9 mouse cellular contexts compared by ENCODE assay signal in genomic region chr9:13613325-13614268, GRCm38 (mm10).
DNase-seq lines count a peak whose midpoint lies in the region; ATAC-seq lines count a peak whose summit lies in the region.
"Had no signal": no experiment of that assay in that cellular context is flagged by ENCODE, and none has a peak within 500 bp of the region (broad histone marks: within the 10 kb centered on the region; RNA-seq: fewer than 3 reads in every experiment).

No protein-coding gene starts in this region.

- no peaks in the 10 kb centered on the region for H3K9me3 ChIP-seq in embryonic facial prominence, embryonic 12.5 days
- H3K9me3 ChIP-seq in midbrain, embryonic 15.5 days = no peaks in the 10 kb centered on the region

- 20% methylated on average over 8 of the region's 8 CpGs for WGBS in embryonic facial prominence, embryonic 12.5 days
- WGBS in midbrain, embryonic 15.5 days = 33% methylated on average over 8 of the region's 8 CpGs

- peak; percentile 37 for DNase-seq in T-cell, adult 2 months (ENCODE audit: low spot score)
- peak; percentile 13 for DNase-seq in induced T-regulatory cell, adult 2 months (ENCODE audit: low read depth)
- no peak for DNase-seq in adrenal gland, postnatal 10 days
- DNase-seq in left cerebral cortex, postnatal 36 days (ENCODE audit: low spot score in 2 of 2) = no peak
- DNase-seq in kidney, postnatal 25 days = no peak
- no peak for DNase-seq in heart, adult 8-10 months (ENCODE audit: low spot score)
- DNase-seq: kidney, adult 9 months had no signal

- no peaks in the 10 kb centered on the region for H3K36me3 ChIP-seq in embryonic facial prominence, embryonic 12.5 days
- no peaks in the 10 kb centered on the region for H3K36me3 ChIP-seq in midbrain, embryonic 15.5 days (replicated peaks)

- ATAC-seq in embryonic facial prominence, embryonic 12.5 days (ENCODE audit: insufficient number of reproducible peaks, insufficient read depth, low FRiP score, low TSS enrichment) = peak; percentile 80
- peak; percentile 82 for ATAC-seq in midbrain, embryonic 15.5 days (replicated peaks)

- H3K27ac ChIP-seq in embryonic facial prominence, embryonic 12.5 days = peak overlapping the region; percentile 76
- peak overlapping the region; percentile 68 for H3K27ac ChIP-seq in midbrain, embryonic 15.5 days

- no peak overlapping the region for H3K9ac ChIP-seq in embryonic facial prominence, embryonic 12.5 days
- H3K9ac ChIP-seq in midbrain, embryonic 15.5 days = no peak overlapping the region

- intact Hi-C loops in left cerebral cortex, postnatal 36 days (cut with DNase I) = no loop called here

- peak overlapping the region; percentile 1; the same call in 1 of the 2 replicates for H3K4me2 ChIP-seq in embryonic facial prominence, embryonic 12.5 days (replicated peaks)
- no peak overlapping the region for H3K4me2 ChIP-seq in midbrain, embryonic 15.5 days

- peaks cover 34% of the 10 kb centered on the region for H3K4me1 ChIP-seq in embryonic facial prominence, embryonic 12.5 days
- peaks cover 19% of the 10 kb centered on the region for H3K4me1 ChIP-seq in midbrain, embryonic 15.5 days

- H3K27me3 ChIP-seq in embryonic facial prominence, embryonic 12.5 days = no peaks in the 10 kb centered on the region
- no peaks in the 10 kb centered on the region for H3K27me3 ChIP-seq in midbrain, embryonic 15.5 days (replicated peaks)

- H3K4me3 ChIP-seq in embryonic facial prominence, embryonic 12.5 days = no peak overlapping the region
- H3K4me3 ChIP-seq in midbrain, embryonic 15.5 days = no peak overlapping the region

Comparison
In these comparisons a context has a peak if more than half of its experiments do, and no peak if none do; other contexts are left out.
1. DNase-seq: peak in T-cell, adult 2 months (single experiment) and induced T-regulatory cell, adult 2 months (single experiment); none in adrenal gland, postnatal 10 days (single experiment), left cerebral cortex, postnatal 36 days (0 of 2), kidney, postnatal 25 days (0 of 2) and heart, adult 8-10 months (single experiment).